Mouse (Mus musculus) central nervous system, embryonic 11.5 days (tissue): Measurements from ENCODE around the gene Cd300lb. TPM values are rescaled to one million over a fixed set of nuclear protein-coding genes. Genes with fewer than 3 reads are reported as not detected.

Experiments used
- polyA plus RNA-seq: library from polyadenylated mRNA; depleted of rRNA; stranded (reverse); fragments of >200 nt; gene quantifications from 2 replicates; pipeline ENCODE4 v1.2.3, GENCODE M21; 2012; rRNA removed

Gene Cd300lb
- 0.05 and 0.15 TPM in 2 replicates for polyA plus RNA-seq

DNA sequence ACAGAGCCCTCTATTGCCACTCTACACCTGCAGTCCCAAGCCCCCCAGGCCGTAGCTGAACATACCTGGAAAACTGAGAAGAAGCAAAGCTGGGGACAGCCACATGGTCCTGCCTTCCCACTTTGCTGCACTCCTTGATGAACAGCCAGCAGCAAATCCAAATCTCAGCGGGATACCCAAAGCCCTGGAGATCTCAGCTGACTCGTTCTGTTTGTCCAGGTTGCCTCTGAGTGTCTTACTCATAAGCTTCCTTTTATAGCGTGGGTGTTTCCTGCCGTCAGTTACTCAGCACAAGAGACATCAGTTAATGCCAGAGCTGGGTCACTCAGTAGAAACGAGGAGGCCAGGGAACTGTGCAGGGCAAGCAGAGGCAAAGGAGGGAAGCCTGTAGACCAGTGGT, at the start of gene Cd300lb:
Gene Cd300lb, minus strand, starts transcription at position 243 of the 400 bp plus-strand sequence.

DNA sequence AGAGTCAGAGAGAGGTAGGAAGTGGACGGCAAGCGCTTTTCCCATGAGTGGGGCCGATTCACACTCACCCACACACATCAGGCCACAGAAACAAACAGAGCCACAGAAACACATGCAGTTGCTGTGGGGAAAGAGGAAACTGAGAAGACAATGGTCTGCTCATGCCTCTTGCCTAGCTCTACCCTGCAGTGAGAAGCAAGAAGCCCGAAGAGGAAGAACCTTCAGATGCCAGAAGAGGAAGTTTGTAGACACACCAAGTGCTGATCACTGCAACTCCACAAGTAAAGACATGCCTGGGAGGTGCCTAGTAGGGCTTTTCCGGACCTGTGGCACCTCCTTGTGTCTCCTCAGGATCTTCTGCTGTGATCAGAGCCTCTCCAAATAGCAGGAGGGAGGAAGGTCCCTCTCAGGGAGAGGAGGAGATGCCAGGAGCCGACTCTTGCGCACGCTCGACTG, 34.6 kb upstream of the Cd300lb start, which contains the start of gene Cd300c:
Gene Cd300c, minus strand, starts transcription at position 406 of the 456 bp plus-strand sequence.

DNA sequence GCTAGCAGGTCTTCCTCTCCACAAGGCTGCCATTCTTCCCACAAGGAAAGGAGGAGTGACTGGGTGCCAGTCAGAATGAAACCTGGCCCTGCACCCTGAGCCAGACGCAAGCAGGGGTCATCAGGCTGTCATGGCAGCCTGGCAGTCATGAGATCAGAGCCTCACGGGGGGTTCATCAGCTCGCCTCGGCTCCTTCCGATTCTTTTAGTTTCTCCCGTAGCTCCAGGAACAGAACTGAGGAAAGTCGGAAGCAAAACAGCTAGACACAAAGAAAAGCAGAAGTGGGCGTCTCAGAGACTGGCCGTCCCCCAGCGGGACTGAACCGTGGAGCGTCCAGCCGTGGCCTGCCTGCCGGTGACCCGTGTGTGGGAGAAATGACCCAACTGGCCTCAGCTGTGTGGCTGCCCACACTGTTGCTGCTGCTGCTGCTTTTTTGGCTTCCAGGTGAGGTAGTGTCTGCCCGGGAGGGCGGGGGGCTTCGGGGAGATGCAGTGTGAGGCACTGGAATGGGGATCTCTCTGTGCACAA, 44.1 kb downstream of the Cd300lb start, which contains the start of gene Cd300a:
Gene Cd300a, plus strand, starts transcription at position 51 of the 528 bp plus-strand sequence.

Other genes starting within 250 kb of the Cd300lb start
- 1.9 and 3.8 TPM in 2 replicates for gene Dnaic2, start 207.0 kb downstream of the Cd300lb start, polyA plus RNA-seq
- 2.2 and 2.4 TPM in 2 replicates for gene Kif19a, start 169.0 kb downstream of the Cd300lb start, polyA plus RNA-seq
- 38.5 and 71.8 TPM in 2 replicates for gene Btbd17, start 138.4 kb downstream of the Cd300lb start, polyA plus RNA-seq
- gene Gpr142, start 135.5 kb downstream of the Cd300lb start, polyA plus RNA-seq = 0.06 and 0.14 TPM in 2 replicates
- gene Gprc5c, start 83.2 kb downstream of the Cd300lb start, polyA plus RNA-seq = 6.5 and 21.2 TPM in 2 replicates
- gene Cd300a, start 44.3 kb downstream of the Cd300lb start, polyA plus RNA-seq = 0.88 and 1.5 TPM in 2 replicates
- gene Cd300c, start 34.8 kb upstream of the Cd300lb start, polyA plus RNA-seq = 0.08 TPM in 1 of 2 replicates, not detected in the other
- 0.07 and 0.11 TPM in 2 replicates for gene Cd300ld, start 55.5 kb upstream of the Cd300lb start, polyA plus RNA-seq
- 1.3 and 1.6 TPM in 2 replicates for gene Cd300c2, start 67.5 kb upstream of the Cd300lb start, polyA plus RNA-seq
- not detected in 2 replicates for gene Cd300ld2, start 81.8 kb upstream of the Cd300lb start, polyA plus RNA-seq
- 0.16 TPM in 1 of 2 replicates, not detected in the other for gene Cd300ld4, start 92.6 kb upstream of the Cd300lb start, polyA plus RNA-seq
- gene Cd300ld5, start 103.4 kb upstream of the Cd300lb start, polyA plus RNA-seq = 0.23 TPM in 1 of 2 replicates, not detected in the other
- 0.23 and 0.45 TPM in 2 replicates for gene Cd300ld3, start 114.0 kb upstream of the Cd300lb start, polyA plus RNA-seq
- gene Cd300e, start 127.8 kb upstream of the Cd300lb start, polyA plus RNA-seq = 0.02 and 0.04 TPM in 2 replicates
- gene Rab37, start 157.0 kb upstream of the Cd300lb start, polyA plus RNA-seq = 1.4 and 2.0 TPM in 2 replicates
- 0.20 and 0.29 TPM in 2 replicates for gene Cd300lf, start 199.6 kb upstream of the Cd300lb start, polyA plus RNA-seq
- 28.0 and 39.8 TPM in 2 replicates for gene Slc9a3r1, start 229.0 kb upstream of the Cd300lb start, polyA plus RNA-seq